Mouse (Mus musculus): ENCODE measurements around the gene Pcgf2. TPM values are rescaled to one million over a fixed set of nuclear protein-coding genes. Genes with fewer than 3 reads are reported as not detected.
"Not testable (repeated sequence)": the region's sequence is repeated elsewhere in the genome, so short reads cannot be mapped to it uniquely, and the experiment has no call there.

Pcgf2 gene
- 1 to 10 TPM; 2.4 to 3.3 TPM for total RNA-seq (2021)
- long read RNA-seq, experiment 1, partial matches to known transcripts = 0 of 4 reads
- long read RNA-seq, experiment 1, other reads (novel, unspliced or antisense) = 4 of 4 reads
- long read RNA-seq, experiment 2, partial matches to known transcripts = 1 of 2 reads
- long read RNA-seq, experiment 2, other reads (novel, unspliced or antisense) = 1 of 2 reads

- DNase-seq = peak; percentile 75
Measured at GRCm38 (mm10) chr11:97700003-97700745, at the start of gene Pcgf2. Pcgf2 (minus strand) TSS chr11:97700497.

GRCm38 (mm10) chr11:97748496-97748895 lies 48.2 kb upstream of the Pcgf2 start:
- no peak for DNase-seq

- peak; percentile 35 for DNase-seq
Measured at GRCm38 (mm10) chr11:97747773-97748172, 47.5 kb upstream of the Pcgf2 start.

- DNase-seq = no peak
Measured at GRCm38 (mm10) chr11:97745331-97745721, 45.0 kb upstream of the Pcgf2 start.

- peak; percentile 98 for DNase-seq
Measured at GRCm38 (mm10) chr11:97744718-97745330, 44.5 kb upstream of the Pcgf2 start.

- DNase-seq = no peak
Measured at GRCm38 (mm10) chr11:97744063-97744717, 43.9 kb upstream of the Pcgf2 start, which contains the start of gene Pip4k2b. Pip4k2b (minus strand) TSS chr11:97744704.

- DNase-seq = no peak
Measured at GRCm38 (mm10) chr11:97743423-97743822, 43.1 kb upstream of the Pcgf2 start.

- DNase-seq = no peak
Measured at GRCm38 (mm10) chr11:97742591-97742990, 42.3 kb upstream of the Pcgf2 start.

GRCm38 (mm10) chr11:97742157-97742556 lies 41.9 kb upstream of the Pcgf2 start:
- no peak for DNase-seq

GRCm38 (mm10) chr11:97740190-97740589 lies 39.9 kb upstream of the Pcgf2 start:
- DNase-seq = no peak

GRCm38 (mm10) chr11:97739155-97739554 lies 38.9 kb upstream of the Pcgf2 start:
- no peak for DNase-seq

GRCm38 (mm10) chr11:97738703-97739102 lies 38.4 kb upstream of the Pcgf2 start:
- DNase-seq = no peak

GRCm38 (mm10) chr11:97737600-97737999 lies 37.3 kb upstream of the Pcgf2 start:
- DNase-seq = no peak

GRCm38 (mm10) chr11:97736645-97737044 lies 36.3 kb upstream of the Pcgf2 start:
- DNase-seq = no peak

- DNase-seq = not testable (repeated sequence)
Measured at GRCm38 (mm10) chr11:97734810-97735209, 34.5 kb upstream of the Pcgf2 start.

- no peak for DNase-seq
Measured at GRCm38 (mm10) chr11:97733689-97734088, 33.4 kb upstream of the Pcgf2 start.

- DNase-seq = no peak
Measured at GRCm38 (mm10) chr11:97728730-97729129, 28.4 kb upstream of the Pcgf2 start.

GRCm38 (mm10) chr11:97728311-97728710 lies 28.0 kb upstream of the Pcgf2 start:
- no peak for DNase-seq

GRCm38 (mm10) chr11:97723709-97724108 lies 23.4 kb upstream of the Pcgf2 start:
- no peak for DNase-seq

- no peak for DNase-seq
Measured at GRCm38 (mm10) chr11:97721338-97721737, 21.0 kb upstream of the Pcgf2 start.

GRCm38 (mm10) chr11:97719041-97719440 lies 18.7 kb upstream of the Pcgf2 start:
- no peak for DNase-seq

GRCm38 (mm10) chr11:97718281-97718860 lies 18.1 kb upstream of the Pcgf2 start:
- DNase-seq = no peak
